Mouse (Mus musculus): ENCODE measurements around the gene Itfg1.

DNA sequence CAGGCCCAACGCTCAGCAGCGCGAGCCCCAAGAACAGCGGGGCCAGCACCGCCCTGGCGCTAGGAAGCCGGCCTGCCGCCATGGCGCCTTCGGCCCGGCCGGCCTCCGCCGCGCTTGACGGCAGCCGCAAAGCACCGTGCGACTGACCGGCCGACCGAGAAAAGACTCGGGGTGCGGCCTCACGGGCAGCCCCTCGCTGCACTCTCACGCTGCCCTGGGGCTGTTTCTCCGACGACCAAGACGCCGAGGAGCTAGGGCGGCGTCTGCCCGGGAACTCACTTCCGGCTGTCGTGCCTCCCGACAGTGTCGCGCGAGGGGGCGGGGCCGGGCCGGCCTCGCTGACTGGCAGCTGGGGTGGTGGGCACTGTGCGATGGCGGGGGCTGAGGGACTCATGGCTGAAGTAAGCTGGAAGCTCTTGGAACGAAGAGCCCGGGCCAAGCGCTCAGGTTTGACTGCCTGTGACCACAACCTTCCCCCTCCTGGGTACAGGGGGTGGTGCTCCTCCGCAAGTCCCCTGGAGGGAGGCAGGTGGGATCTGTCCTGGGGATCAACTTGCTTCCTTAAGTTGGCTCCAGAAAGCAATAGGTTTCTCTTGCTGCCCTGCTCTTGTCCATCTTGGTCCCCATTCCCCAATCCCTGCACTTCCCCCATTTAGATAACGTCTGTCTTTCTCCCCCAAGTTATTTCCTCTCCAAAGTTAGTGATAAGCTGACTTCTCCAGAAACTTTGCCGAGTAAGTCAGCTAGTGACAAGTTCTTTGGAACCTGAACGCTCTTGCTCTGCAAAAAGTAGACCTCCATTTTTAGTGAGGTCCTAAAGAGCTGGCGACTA, at the start of gene Itfg1, which contains the start of gene Phkb:
- TF ChIP-seq POLR2A (IDR thresholded peaks at IDR 0.05; ENCODE audit: borderline replicate concordance, extremely low read depth, insufficient read depth, insufficient read length, poor library complexity, severe bottlenecking) (peak; percentile 97), CTCF (IDR thresholded peaks at IDR 0.05; ENCODE audit: borderline replicate concordance, extremely low read depth, insufficient read depth, insufficient read length) (no peak; the same call in 1 of the 2 replicates)

All from brain, embryonic 14.5 days (tissue).